ENCODE assay signal across 25 mouse cellular contexts in genomic region chr15:88032751-88033150, GRCm38 (mm10).
"Had no signal": no experiment of that assay in that cellular context is flagged by ENCODE, and none has a peak within 500 bp of the region (broad histone marks: within the 10 kb centered on the region; RNA-seq: fewer than 3 reads in every experiment).

No protein-coding gene starts in this region.

- H3K9me3 ChIP-seq: embryonic facial prominence, embryonic 10.5 days; embryonic facial prominence, embryonic 12.5 days; embryonic facial prominence, embryonic 13.5 days; embryonic facial prominence, embryonic 15.5 days; forebrain, embryonic 10.5 days; forebrain, embryonic 12.5 days; forebrain, embryonic 13.5 days; forebrain, embryonic 15.5 days had no signal

- H3K27me3 ChIP-seq: embryonic facial prominence, embryonic 12.5 days; embryonic facial prominence, embryonic 13.5 days; embryonic facial prominence, embryonic 15.5 days; forebrain, embryonic 12.5 days; forebrain, embryonic 13.5 days; forebrain, embryonic 15.5 days had no signal

- DNase-seq: cerebellum, adult 2 months; cerebellum, adult 8-10 months; cerebellum, adult 9-10 months; cerebellum, adult 9-11 months; cerebellum, postnatal 14 days; cerebellum, postnatal 25 days; cerebellum, postnatal 36 days; embryo, embryonic 11 days; forebrain, postnatal 0 days; gastrocnemius, adult 2 months; gastrocnemius, postnatal 10 days; gastrocnemius, postnatal 14 days; gastrocnemius, postnatal 25 days; gastrocnemius, postnatal 36 days; heart, adult 18-20 months; heart, adult 2 months had no signal

- H3K4me1 ChIP-seq: embryonic facial prominence, embryonic 12.5 days; embryonic facial prominence, embryonic 13.5 days; embryonic facial prominence, embryonic 15.5 days had no signal

- H3K27ac ChIP-seq: embryonic facial prominence, embryonic 10.5 days; embryonic facial prominence, embryonic 12.5 days; embryonic facial prominence, embryonic 13.5 days; embryonic facial prominence, embryonic 15.5 days; forebrain, embryonic 10.5 days; forebrain, embryonic 12.5 days; forebrain, embryonic 13.5 days; forebrain, embryonic 15.5 days; gastrocnemius, adult 2 months; heart, adult 2 months had no signal

- H3K36me3 ChIP-seq: embryonic facial prominence, embryonic 10.5 days; embryonic facial prominence, embryonic 12.5 days; embryonic facial prominence, embryonic 13.5 days; embryonic facial prominence, embryonic 15.5 days; forebrain, embryonic 10.5 days; forebrain, embryonic 12.5 days; forebrain, embryonic 15.5 days had no signal

- H3K4me3 ChIP-seq: embryonic facial prominence, embryonic 10.5 days; embryonic facial prominence, embryonic 12.5 days; embryonic facial prominence, embryonic 13.5 days; embryonic facial prominence, embryonic 15.5 days; erythroblast, embryonic 14.5 days; forebrain, embryonic 10.5 days; forebrain, embryonic 12.5 days; forebrain, embryonic 13.5 days; forebrain, embryonic 15.5 days; gastrocnemius, adult 2 months; heart, adult 2 months had no signal
